Mouse (Mus musculus): Measurements from ENCODE around the gene Pon1. TPM values are rescaled to one million over a fixed set of nuclear protein-coding genes. Genes with fewer than 3 reads are reported as not detected.

The Pon1 gene
- polyA plus RNA-seq, 1 experiment = not detected

GRCm38 (mm10) chr6:5188938-5189337, 4.8 kb downstream of the Pon1 start:
- Histone ChIP-seq H3K4me1 (ENCODE audit: control insufficient read depth, insufficient read depth, low read length) (no peaks in the 10 kb centered on the region), H3K4me3 (replicated peaks; ENCODE audit: insufficient read depth, low read depth, low read length) (no peak overlapping the region), H3K27me3 (ENCODE audit: control insufficient read depth, insufficient read depth, low read length) (no peaks in the 10 kb centered on the region), H3K27ac (ENCODE audit: insufficient read depth, low read length) (no peak overlapping the region)
- no peak for DNase-seq
- no peak for TF ChIP-seq CTCF (IDR thresholded peaks at IDR 0.05; ENCODE audit: borderline replicate concordance, insufficient read depth, low read depth, low read length)
- no peak for TF ChIP-seq POLR2A (IDR thresholded peaks at IDR 0.05; ENCODE audit: borderline replicate concordance, insufficient read depth, low read length)
- WGBS = 81% methylated on average over 6 of the region's 6 CpGs

DNA sequence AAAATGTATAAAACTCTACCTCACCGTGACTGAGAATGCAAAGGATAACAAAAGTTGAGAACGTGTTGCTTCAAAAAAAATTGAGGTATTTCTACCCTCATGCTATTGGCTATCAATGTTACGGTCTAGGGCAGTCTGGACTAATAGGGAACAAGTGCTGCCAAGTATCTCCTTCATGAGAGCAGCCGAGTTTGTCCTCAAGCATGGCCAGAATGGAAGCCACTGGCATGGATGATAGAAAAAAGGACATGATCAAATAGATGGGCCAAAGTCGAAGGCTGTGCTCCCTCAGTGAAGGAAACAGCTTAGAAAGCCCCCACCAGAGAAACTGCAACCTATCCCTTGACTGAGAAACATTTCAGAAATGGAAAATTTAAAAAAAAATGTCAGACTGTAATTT, 5.7 kb downstream of the Pon1 start:
- no peak overlapping the region for H3K4me3 ChIP-seq (replicated peaks; ENCODE audit: insufficient read depth, low read depth, low read length)
- TF ChIP-seq CTCF (IDR thresholded peaks at IDR 0.05; ENCODE audit: borderline replicate concordance, insufficient read depth, low read depth, low read length) (no peak), POLR2A (IDR thresholded peaks at IDR 0.05; ENCODE audit: borderline replicate concordance, insufficient read depth, low read length) (no peak)
- no peaks in the 10 kb centered on the region for H3K27me3 ChIP-seq (ENCODE audit: control insufficient read depth, insufficient read depth, low read length)
- H3K27ac ChIP-seq (ENCODE audit: insufficient read depth, low read length) = no peak overlapping the region
- H3K4me1 ChIP-seq (ENCODE audit: control insufficient read depth, insufficient read depth, low read length) = no peaks in the 10 kb centered on the region
- WGBS = 73% methylated on average over 5 of the region's 5 CpGs
- no peak for DNase-seq

DNA sequence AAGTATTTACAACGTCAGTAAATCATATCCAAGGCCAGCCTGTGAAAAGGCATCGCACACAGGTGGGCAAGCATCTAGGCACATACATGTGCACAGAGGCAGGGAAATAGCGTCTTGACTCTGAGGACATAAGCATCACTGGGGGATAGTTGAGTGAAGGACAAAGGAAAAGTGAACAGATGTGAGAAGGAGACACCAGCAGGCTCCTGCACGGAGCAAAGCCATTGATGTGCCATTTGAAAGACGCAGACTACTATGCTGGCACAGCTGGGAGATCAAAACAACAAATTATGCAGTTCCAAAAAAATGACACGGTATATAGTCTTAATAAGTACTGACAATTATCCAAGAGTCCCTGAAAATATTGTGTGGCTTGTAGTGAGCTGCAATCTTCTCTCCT, 6.2 kb downstream of the Pon1 start:
- whole genome bisulfite sequencing = 73% methylated on average over 6 of the region's 6 CpGs
- TF ChIP-seq POLR2A (IDR thresholded peaks at IDR 0.05; ENCODE audit: borderline replicate concordance, insufficient read depth, low read length) (no peak), CTCF (IDR thresholded peaks at IDR 0.05; ENCODE audit: borderline replicate concordance, insufficient read depth, low read depth, low read length) (no peak)
- Histone ChIP-seq H3K27ac (ENCODE audit: insufficient read depth, low read length) (no peak overlapping the region), H3K4me3 (replicated peaks; ENCODE audit: insufficient read depth, low read depth, low read length) (no peak overlapping the region), H3K27me3 (ENCODE audit: control insufficient read depth, insufficient read depth, low read length) (no peaks in the 10 kb centered on the region), H3K4me1 (ENCODE audit: control insufficient read depth, insufficient read depth, low read length) (no peaks in the 10 kb centered on the region)
- no peak for DNase-seq

DNA sequence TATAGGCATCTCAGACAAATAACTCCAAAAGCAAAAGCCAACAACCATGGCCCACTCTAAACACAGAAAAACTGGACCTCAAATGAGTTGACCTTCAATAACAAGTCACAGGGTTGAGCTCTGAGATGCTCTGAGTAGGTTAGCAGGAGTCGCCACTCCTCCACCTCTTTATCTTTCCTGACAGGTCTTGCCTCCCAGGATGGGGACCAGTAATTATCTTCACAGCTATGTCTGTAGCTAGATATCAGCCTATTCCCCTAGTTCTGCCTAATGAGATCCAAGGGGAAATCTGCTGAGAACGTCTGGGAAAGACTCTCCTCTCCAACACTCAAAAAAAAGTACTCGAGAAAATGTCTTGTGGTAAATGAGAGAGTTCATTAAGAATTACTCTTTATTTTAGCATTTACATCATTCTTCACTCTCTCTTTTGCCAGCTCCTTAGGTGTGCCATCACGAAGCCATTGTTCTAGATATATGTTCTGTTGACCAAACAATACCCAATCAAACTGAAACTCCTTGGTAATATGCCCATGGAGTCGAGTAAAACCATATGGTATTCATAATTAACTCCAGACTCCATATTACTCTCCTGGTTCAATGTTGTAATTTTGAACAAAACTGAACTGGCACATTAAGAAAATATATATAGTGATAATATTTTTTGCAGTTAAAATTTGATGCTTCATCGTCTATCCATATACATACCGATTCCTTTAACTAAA, 7.4 kb downstream of the Pon1 start:
- no peaks in the 10 kb centered on the region for H3K4me1 ChIP-seq (ENCODE audit: control insufficient read depth, insufficient read depth, low read length)
- no peaks in the 10 kb centered on the region for H3K27me3 ChIP-seq (ENCODE audit: control insufficient read depth, insufficient read depth, low read length)
- H3K27ac ChIP-seq (ENCODE audit: insufficient read depth, low read length) = no peak overlapping the region
- DNase-seq = no peak
- TF ChIP-seq CTCF (IDR thresholded peaks at IDR 0.05; ENCODE audit: borderline replicate concordance, insufficient read depth, low read depth, low read length) (no peak), POLR2A (IDR thresholded peaks at IDR 0.05; ENCODE audit: borderline replicate concordance, insufficient read depth, low read length) (no peak)
- 88% methylated on average over 7 of the region's 7 CpGs for WGBS
- H3K4me3 ChIP-seq (replicated peaks; ENCODE audit: insufficient read depth, low read depth, low read length) = no peak overlapping the region

DNA sequence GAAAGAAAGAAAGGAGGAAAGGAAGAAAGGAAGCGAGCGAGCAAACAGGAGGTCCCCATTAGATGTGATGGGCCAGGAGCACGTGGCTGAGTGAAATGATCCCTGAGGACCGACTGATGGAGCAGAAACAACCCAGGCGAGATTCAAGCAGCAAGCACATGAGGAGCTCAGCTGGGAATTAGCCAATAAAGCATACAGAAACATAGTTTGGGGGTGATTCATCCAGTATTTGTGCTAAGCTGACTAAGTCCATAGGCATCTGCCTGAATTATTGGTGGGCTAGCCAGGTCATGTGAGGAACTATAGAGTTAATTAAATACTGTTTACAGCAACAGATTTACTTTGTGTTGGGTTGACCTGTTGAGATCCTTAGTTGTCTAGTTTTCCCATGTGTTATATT, 13.1 kb downstream of the Pon1 start:
- no peak overlapping the region for H3K4me3 ChIP-seq (replicated peaks; ENCODE audit: insufficient read depth, low read depth, low read length)

GRCm38 (mm10) chr6:5179189-5179588, 14.6 kb downstream of the Pon1 start:
- WGBS = 84% methylated on average over 6 of the region's 6 CpGs
- no peak for TF ChIP-seq POLR2A (IDR thresholded peaks at IDR 0.05; ENCODE audit: borderline replicate concordance, insufficient read depth, low read length)
- TF ChIP-seq CTCF (IDR thresholded peaks at IDR 0.05; ENCODE audit: borderline replicate concordance, insufficient read depth, low read depth, low read length) = no peak
- Histone ChIP-seq H3K27me3 (ENCODE audit: control insufficient read depth, insufficient read depth, low read length) (no peaks in the 10 kb centered on the region), H3K4me3 (replicated peaks; ENCODE audit: insufficient read depth, low read depth, low read length) (no peak overlapping the region), H3K4me1 (ENCODE audit: control insufficient read depth, insufficient read depth, low read length) (no peaks in the 10 kb centered on the region), H3K27ac (ENCODE audit: insufficient read depth, low read length) (no peak overlapping the region)
- no peak for DNase-seq

More for the DNA sequence above, 13.1 kb downstream of the Pon1 start:
- 76% methylated on average over 5 of the region's 5 CpGs for WGBS
- H3K27me3 ChIP-seq (ENCODE audit: control insufficient read depth, insufficient read depth, low read length) = no peaks in the 10 kb centered on the region
- H3K27ac ChIP-seq (ENCODE audit: insufficient read depth, low read length) = no peak overlapping the region
- DNase-seq = no peak
- no peak for TF ChIP-seq POLR2A (IDR thresholded peaks at IDR 0.05; ENCODE audit: borderline replicate concordance, insufficient read depth, low read length)
- no peak for TF ChIP-seq CTCF (IDR thresholded peaks at IDR 0.05; ENCODE audit: borderline replicate concordance, insufficient read depth, low read depth, low read length)
- H3K4me1 ChIP-seq (ENCODE audit: control insufficient read depth, insufficient read depth, low read length) = no peaks in the 10 kb centered on the region

DNA sequence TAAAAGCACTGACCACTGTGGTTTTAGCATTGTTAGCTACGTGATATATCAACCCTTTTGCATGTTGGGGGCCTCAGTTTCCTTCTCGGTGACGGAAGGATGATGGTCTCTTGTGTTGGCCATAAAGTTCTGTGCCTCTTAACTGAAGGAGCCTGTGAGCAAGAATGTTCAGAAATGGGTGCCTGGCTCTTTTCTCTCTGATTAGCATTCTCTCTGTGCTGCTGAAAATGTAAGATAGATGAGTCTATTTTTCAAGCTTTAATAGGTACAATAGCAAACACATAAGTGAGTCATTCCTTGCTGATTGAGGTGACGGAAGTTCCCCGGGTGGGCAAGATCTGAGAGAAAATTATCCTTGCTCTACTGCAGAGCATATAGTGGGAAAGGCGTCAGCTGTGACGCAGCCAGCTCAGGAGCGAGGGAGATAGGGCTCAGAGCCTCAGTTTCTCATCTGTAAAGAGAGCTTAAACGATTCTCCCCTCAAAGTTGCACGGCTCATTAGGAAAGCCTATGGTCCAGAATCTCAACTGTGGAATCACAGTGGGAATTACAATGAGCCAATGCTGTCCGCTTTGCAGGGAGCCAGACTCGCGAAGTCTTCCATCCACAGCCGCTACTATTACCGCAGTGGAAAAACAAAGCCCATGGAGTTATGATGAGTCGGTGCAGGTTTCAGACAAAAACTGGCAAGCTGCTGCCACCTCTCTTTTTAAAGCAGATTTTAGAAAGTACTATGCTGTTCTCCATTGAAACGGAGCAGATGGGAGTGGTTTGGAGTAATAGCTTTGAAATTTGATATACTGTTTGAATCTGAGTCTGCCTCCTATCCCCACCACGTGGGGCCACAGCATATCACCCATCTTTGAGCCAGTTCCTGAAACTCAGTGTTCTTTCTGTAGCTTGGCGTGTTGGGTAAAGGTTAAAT, 15.5 kb downstream of the Pon1 start:
- 15% methylated on average over 19 of the region's 19 CpGs for WGBS
- H3K27ac ChIP-seq (ENCODE audit: insufficient read depth, low read length) = no peak overlapping the region

More for the DNA sequence above, 15.5 kb downstream of the Pon1 start:
- Histone ChIP-seq H3K27me3 (ENCODE audit: control insufficient read depth, insufficient read depth, low read length) (no peaks in the 10 kb centered on the region), H3K4me3 (replicated peaks; ENCODE audit: insufficient read depth, low read depth, low read length) (no peak overlapping the region), H3K4me1 (ENCODE audit: control insufficient read depth, insufficient read depth, low read length) (no peaks in the 10 kb centered on the region)
- TF ChIP-seq CTCF (IDR thresholded peaks at IDR 0.05; ENCODE audit: borderline replicate concordance, insufficient read depth, low read depth, low read length) = no peak
- TF ChIP-seq POLR2A (IDR thresholded peaks at IDR 0.05; ENCODE audit: borderline replicate concordance, insufficient read depth, low read length) = no peak
- no peak for DNase-seq
